Mouse (Mus musculus) stomach, embryonic 15.5 days (tissue): Measurements from ENCODE around the gene Alox12. TPM values are rescaled to one million over a fixed set of nuclear protein-coding genes. Genes with fewer than 3 reads are reported as not detected.
A peak's percentile ranks its signal among the peaks of the same experiment; 100 is the strongest.

Experiments
- ATAC-seq: fragments of 200-750 bp; cut with Nextera tagmentation; 2 replicates; pipeline ENCODE4 v1.8.0; 2017; ENCODE audit warnings: low read depth, moderate number of reproducible peaks, moderate TSS enrichment; ENCODE audit not compliant: insufficient read depth, low FRiP score
- H3K27ac ChIP-seq: fragments of 300-500 bp; sonication (generic); 2 replicates; pipeline ENCODE4 v1.5.1; 2015; ENCODE audit warnings: mild to moderate bottlenecking, inconsistent platforms
- H3K27me3 ChIP-seq: fragments of 300-500 bp; sonication (generic); replicated peaks from 2 replicates; pipeline ENCODE4 v1.6.1; 2015; ENCODE audit warnings: inconsistent platforms
- H3K36me3 ChIP-seq: fragments of 300-500 bp; sonication (generic); 2 replicates; pipeline ENCODE4 v1.6.1; 2015; ENCODE audit warnings: inconsistent platforms
- H3K4me1 ChIP-seq: fragments of 300-500 bp; sonication (generic); 2 replicates; pipeline ENCODE4 v1.6.1; 2015; ENCODE audit warnings: inconsistent platforms
- H3K4me2 ChIP-seq: fragments of 300-500 bp; sonication (generic); 2 replicates; pipeline ENCODE4 v1.6.1; 2015; ENCODE audit warnings: mild to moderate bottlenecking, inconsistent platforms
- H3K4me3 ChIP-seq: fragments of 300-500 bp; sonication (generic); replicated peaks from 2 replicates; pipeline ENCODE4 v1.5.1; 2015; ENCODE audit warnings: inconsistent platforms
- H3K9ac ChIP-seq: fragments of 300-500 bp; sonication (generic); 2 replicates; pipeline ENCODE4 v1.6.1; 2015; ENCODE audit warnings: inconsistent platforms
- H3K9me3 ChIP-seq: fragments of 300-500 bp; sonication (generic); 2 replicates; pipeline ENCODE4 v1.6.1; 2016; ENCODE audit warnings: inconsistent platforms
- WGBS: fragments of 180-500 bp; shearing (Covaris S2); methylation state at CpG from one replicate; pipeline ENCODE4 v1.1.7; 2015; 5-methylcytosine and 5-hydroxymethylcytosine counted together
- polyA plus RNA-seq: library from polyadenylated mRNA; unstranded; fragments of >200 nt; fragmentation: Nextera tagmentation; extraction: Ambion mirVana; gene quantifications from 2 replicates; pipeline ENCODE4 v1.2.1, GENCODE M21; 2015

Gene Alox12
- polyA plus RNA-seq, 1 experiment from 2014 or later, result 12.9 TPM

DNA sequence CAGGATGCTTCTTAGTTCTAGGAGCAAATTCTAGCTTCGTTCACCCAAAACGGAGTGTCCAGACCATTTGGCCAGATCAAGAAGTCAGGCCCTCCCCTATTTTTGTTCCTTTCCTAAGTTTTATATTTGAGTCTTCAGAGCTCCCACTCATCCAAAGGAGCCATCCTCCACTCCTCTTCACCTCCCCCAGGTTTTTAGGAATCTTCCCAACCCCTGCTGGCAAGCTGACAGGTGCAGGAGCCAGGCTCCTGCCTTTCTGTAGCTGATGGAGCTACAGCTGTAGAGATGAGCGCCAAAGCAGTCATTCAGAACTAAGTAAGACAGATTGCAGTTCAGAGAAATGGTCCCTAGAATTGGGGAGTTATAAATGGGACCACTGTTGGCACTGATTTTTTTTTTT lies 23.8 kb upstream of the Alox12 start:
- no peaks in the 10 kb centered on the region for H3K9me3 ChIP-seq
- 77% methylated on average over 3 of the region's 3 CpGs for WGBS
- H3K36me3 ChIP-seq, result no peaks in the 10 kb centered on the region
- no peak overlapping the region for H3K9ac ChIP-seq
- H3K4me2 ChIP-seq, result no peak overlapping the region
- no peaks in the 10 kb centered on the region for H3K4me1 ChIP-seq
- H3K27ac ChIP-seq, result no peak overlapping the region
- ATAC-seq, result no peak
- no peaks in the 10 kb centered on the region for H3K27me3 ChIP-seq
- no peak overlapping the region for H3K4me3 ChIP-seq

DNA sequence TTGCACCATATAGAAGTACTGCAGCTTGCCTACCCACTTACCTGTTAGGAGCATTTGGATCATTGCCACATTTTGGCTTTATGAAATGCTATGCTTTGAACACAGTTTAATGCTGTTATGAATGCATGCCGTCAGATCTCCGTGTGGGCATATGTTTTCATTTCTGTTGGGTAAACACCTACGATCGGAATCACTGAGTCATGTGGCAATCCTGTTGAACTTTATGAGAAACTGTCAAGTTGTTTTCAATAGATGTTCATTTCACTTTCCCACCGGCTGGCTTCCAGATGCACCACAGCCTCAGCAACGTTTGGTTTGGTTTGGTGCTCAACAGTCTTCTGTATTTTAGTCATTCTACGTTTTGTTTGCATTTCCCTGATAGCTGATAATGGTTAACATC lies 16.5 kb upstream of the Alox12 start:
- H3K27me3 ChIP-seq, result no peaks in the 10 kb centered on the region
- H3K9me3 ChIP-seq, result no peaks in the 10 kb centered on the region
- H3K4me2 ChIP-seq, result no peak overlapping the region
- no peaks in the 10 kb centered on the region for H3K4me1 ChIP-seq
- H3K9ac ChIP-seq, result no peak overlapping the region
- H3K27ac ChIP-seq, result no peak overlapping the region
- ATAC-seq, result no peak
- H3K36me3 ChIP-seq, result no peaks in the 10 kb centered on the region
- H3K4me3 ChIP-seq, result no peak overlapping the region
- 72% methylated on average over 7 of the region's 7 CpGs for WGBS

DNA sequence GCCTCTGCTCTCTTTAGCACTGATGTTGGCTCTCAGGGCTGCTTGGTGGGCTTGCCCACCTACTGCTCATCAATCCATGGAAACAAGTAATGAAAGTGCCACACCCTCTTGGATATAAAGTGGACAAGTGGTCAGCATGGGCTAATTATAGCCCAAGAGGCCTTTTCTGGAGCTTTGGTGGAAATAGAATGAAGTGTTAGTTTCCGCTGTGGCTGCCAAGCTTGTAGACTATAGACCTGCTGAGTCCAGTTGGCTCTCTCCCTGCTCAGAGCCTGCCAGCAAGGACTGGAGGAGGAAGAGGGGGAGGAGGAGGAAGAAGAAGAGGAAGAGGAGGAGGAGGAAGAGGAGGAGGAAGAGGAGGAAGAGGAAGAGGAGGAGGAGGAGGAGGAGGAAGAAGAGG lies 11.3 kb upstream of the Alox12 start:
- Histone ChIP-seq H3K9ac (no peak overlapping the region), H3K4me3 (no peak overlapping the region), H3K27me3 (no peaks in the 10 kb centered on the region), H3K4me2 (no peak overlapping the region), H3K9me3 (0 out of 2 replicates have a peak, but pooled peaks cover 2% of the 10 kb centered on the region), H3K4me1 (no peaks in the 10 kb centered on the region), H3K27ac (0 out of 2 replicates have a peak overlapping the region, but pooled peaks have one; percentile 45), H3K36me3 (no peaks in the 10 kb centered on the region)
- ATAC-seq, result no peak
- 82% methylated on average over 1 of the region's 1 CpGs for WGBS

DNA sequence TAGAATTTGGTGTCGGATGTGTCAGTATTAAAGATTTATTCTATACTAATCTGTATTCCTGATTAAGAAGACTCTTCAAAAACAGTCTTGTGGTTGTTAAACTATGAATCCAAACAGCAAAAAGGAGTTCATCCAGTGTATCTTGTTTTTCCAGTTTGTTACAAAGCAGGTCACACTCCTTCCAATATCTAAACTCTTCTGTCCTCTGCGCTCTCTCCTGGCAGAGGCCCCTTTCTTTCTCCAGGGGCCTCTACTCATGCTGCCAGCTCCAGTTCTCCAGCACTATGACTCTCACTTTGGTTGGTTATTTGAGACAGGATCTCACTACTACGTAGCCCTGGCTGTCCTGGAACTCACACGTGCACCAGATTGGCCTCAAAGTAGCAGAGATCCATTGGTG lies 10.7 kb upstream of the Alox12 start:
- Histone ChIP-seq H3K27me3 (no peaks in the 10 kb centered on the region), H3K4me2 (no peak overlapping the region), H3K27ac (peak overlapping the region; percentile 61; the same call in 1 of the 2 replicates), H3K9ac (no peak overlapping the region), H3K4me3 (no peak overlapping the region), H3K9me3 (0 out of 2 replicates have a peak, but pooled peaks cover 2% of the 10 kb centered on the region), H3K4me1 (no peaks in the 10 kb centered on the region), H3K36me3 (no peaks in the 10 kb centered on the region)
- ATAC-seq, result no peak
- WGBS, result 47% methylated on average over 4 of the region's 4 CpGs

DNA sequence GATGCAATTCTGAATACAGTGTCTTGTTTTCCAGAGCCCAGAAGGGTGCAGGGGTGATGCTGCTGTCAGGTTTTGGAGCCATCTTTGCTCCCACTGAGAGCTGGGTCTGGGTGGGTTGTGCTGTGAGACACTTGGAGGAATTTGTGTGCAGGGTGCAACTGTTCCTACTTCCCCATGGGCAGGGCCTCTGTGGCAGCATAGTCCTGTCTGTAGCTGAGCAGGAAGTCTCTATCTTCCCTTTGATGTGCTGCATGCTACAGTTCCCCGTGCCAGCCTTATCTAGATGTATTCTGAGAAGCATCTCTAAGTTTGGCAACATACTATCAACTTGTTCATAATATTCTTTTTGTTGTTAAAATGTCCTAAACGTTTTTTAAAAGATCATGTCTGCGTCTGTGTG lies 10.1 kb upstream of the Alox12 start:
- ATAC-seq, result no peak
- Histone ChIP-seq H3K4me2 (no peak overlapping the region), H3K4me1 (no peaks in the 10 kb centered on the region), H3K4me3 (no peak overlapping the region), H3K9ac (no peak overlapping the region), H3K27me3 (no peaks in the 10 kb centered on the region), H3K27ac (peak overlapping the region; percentile 61; the same call in 1 of the 2 replicates), H3K36me3 (no peaks in the 10 kb centered on the region), H3K9me3 (0 out of 2 replicates have a peak, but pooled peaks cover 2% of the 10 kb centered on the region)
- WGBS, result 37% methylated on average over 3 of the region's 3 CpGs

DNA sequence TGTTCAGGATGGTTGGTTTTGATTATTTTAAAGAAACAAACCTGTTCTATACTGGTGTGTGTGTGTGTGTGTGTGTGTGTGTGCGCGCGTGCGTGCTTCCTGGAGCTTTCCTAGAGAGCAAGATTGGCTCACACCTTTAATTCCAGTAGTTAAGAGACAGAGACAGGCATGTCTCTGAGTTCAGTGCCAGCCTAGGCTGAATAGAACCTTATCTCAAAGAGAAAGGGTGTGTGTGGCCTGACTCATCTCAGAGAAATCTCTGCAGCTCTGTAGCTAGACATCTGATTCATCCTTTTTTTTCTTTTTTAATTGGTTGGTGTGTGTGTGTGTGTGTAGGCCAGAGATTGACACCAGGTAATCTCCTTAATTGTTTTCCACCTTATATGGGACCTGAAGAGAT lies 3.9 kb upstream of the Alox12 start:
- 93% methylated on average over 4 of the region's 4 CpGs for WGBS
- Histone ChIP-seq H3K9me3 (0 out of 2 replicates have a peak, but pooled peaks cover 2% of the 10 kb centered on the region), H3K4me2 (no peak overlapping the region), H3K9ac (no peak overlapping the region), H3K4me1 (peaks cover 13% of the 10 kb centered on the region), H3K36me3 (no peaks in the 10 kb centered on the region), H3K4me3 (no peak overlapping the region), H3K27me3 (peaks cover 13% of the 10 kb centered on the region), H3K27ac (no peak overlapping the region)
- no peak for ATAC-seq

DNA sequence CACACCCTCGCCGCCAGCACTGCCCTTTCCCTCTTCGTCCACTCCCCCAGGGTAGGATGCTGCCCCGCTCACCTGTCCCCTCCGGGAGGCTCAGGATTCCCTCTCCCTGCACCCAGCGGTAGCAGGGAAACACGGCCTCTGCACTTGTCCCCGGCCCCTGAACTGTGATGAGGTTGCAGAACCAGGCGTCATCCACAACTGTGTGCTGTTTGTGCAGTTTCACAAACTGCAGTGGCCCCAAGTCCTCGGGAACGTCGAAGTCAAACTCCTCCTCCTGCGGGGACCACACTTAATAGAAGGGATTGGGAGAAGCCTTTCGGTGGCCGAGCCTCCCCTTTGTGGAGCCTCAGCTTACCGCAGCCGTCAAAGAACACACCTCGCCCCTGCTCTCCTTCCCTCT lies 816 bp downstream of the Alox12 start:
- peaks cover 15% of the 10 kb centered on the region for H3K4me1 ChIP-seq
- 5% methylated on average over 18 of the region's 18 CpGs for WGBS
- peak overlapping the region; percentile 40 for H3K4me3 ChIP-seq
- no peak overlapping the region for H3K27ac ChIP-seq
- no peaks in the 10 kb centered on the region for H3K36me3 ChIP-seq
- peak overlapping the region; percentile 61 for H3K4me2 ChIP-seq
- H3K9ac ChIP-seq, result no peak overlapping the region
- no peak for ATAC-seq
- peaks cover 27% of the 10 kb centered on the region for H3K27me3 ChIP-seq
- H3K9me3 ChIP-seq, result no peaks in the 10 kb centered on the region

DNA sequence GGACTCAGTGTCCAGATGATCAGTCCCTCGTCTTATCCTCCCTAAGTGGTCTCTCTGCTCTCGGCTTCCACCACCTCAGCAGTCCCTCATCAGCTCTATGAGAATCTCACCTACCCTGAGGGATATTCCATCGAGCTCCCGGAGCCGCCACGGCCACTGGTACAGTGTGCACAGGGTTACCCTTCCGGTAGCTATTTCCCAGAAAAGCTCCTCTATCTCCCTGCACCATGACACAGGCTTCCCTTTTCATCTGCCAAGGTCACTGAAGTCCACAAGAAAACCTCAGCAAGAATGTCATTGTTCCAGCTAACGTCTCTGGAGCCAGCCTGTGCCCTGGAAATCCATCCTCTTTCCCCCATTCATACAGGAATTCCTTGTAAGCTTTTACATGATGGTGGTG lies 3.3 kb downstream of the Alox12 start:
- ATAC-seq, result no peak
- 75% methylated on average over 8 of the region's 8 CpGs for WGBS
- Histone ChIP-seq H3K4me2 (no peak overlapping the region), H3K9ac (no peak overlapping the region), H3K4me1 (peaks cover 15% of the 10 kb centered on the region), H3K27me3 (peaks cover 27% of the 10 kb centered on the region), H3K27ac (no peak overlapping the region), H3K36me3 (no peaks in the 10 kb centered on the region), H3K4me3 (no peak overlapping the region), H3K9me3 (no peaks in the 10 kb centered on the region)

DNA sequence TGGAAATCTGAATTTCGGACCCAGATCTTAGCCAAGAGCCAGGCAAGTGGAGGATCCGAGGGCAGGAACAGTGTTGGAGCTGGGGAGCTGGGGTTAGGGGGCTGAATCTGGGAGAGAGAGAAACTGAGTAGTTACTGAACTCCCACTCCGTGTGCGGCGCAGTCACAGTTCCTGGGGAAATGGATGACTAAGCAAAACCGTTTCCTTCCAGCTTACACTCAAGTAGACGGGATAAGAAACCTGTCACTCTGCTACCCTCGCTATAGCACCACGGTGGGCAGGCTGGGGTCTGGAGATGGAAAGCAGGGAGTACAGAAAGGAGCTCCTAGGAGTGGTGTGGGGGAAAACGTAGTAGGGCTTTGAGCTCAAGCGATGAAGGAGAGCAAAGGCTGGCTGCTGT lies 5.0 kb downstream of the Alox12 start:
- H3K4me1 ChIP-seq, result peaks cover 13% of the 10 kb centered on the region
- no peak for ATAC-seq
- H3K9ac ChIP-seq, result no peak overlapping the region
- no peak overlapping the region for H3K4me3 ChIP-seq
- no peaks in the 10 kb centered on the region for H3K9me3 ChIP-seq
- H3K4me2 ChIP-seq, result no peak overlapping the region
- no peaks in the 10 kb centered on the region for H3K36me3 ChIP-seq
- WGBS, result 65% methylated on average over 11 of the region's 11 CpGs
- H3K27me3 ChIP-seq, result peaks cover 24% of the 10 kb centered on the region
- no peak overlapping the region for H3K27ac ChIP-seq

DNA sequence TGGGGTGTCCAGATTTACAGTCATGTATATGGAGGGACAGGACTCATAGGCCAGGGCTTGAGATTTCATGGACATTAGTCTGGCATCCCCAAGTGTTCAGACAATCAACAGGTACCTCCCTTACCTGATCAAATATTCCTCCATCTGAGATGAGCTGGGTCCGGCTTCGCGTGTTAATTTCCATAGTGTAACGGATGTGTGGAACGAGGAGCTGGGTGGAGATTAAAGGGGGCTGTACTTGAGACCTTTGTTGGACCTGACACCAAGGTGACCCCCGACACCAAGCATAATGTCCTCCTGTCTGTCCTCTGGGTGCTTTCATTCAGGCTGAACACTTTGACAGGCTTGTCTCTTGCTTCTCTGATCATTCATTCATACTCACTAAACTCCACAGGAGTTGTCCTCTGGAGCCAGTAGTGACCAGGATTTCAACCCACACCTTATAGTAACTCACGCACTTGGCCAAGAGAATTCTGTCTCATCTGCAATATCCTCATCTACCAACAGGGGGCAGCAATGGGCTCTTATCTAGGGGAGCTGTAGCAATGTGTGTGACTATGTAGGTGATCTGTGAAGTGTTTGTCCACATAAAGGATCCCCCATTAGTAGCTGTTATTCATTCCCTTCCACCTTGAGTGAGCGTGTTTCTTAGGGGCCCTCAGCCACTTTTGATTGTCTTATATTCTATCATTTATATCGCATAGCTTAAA lies 7.9 kb downstream of the Alox12 start:
- H3K36me3 ChIP-seq, result no peaks in the 10 kb centered on the region
- 48% methylated on average over 9 of the region's 9 CpGs for WGBS
- H3K9me3 ChIP-seq, result no peaks in the 10 kb centered on the region
- H3K27ac ChIP-seq, result no peak overlapping the region
- H3K4me1 ChIP-seq, result no peaks in the 10 kb centered on the region
- no peak for ATAC-seq
- H3K4me2 ChIP-seq, result no peak overlapping the region
- peaks cover 4% of the 10 kb centered on the region for H3K27me3 ChIP-seq
- no peak overlapping the region for H3K4me3 ChIP-seq
- no peak overlapping the region for H3K9ac ChIP-seq

DNA sequence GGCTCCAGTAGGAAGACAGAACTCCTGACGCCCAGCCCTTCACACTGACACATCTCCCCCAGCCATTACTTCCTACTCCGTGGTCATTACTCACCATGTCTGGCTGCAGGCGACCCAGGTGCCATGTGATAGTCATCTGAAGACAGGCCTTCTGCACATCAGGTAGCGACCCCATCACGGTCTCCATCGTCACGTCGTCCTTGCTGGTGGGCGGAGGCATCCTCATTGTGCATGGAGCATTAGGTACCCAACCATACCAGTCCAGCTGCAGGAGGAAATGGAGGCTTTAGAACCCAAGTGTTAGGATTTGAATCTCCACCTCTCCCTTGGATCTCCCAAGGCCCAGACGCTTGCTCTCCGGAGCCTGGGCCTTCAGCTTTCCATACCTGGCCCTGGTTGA lies 12.6 kb downstream of the Alox12 start:
- no peak overlapping the region for H3K27ac ChIP-seq
- 0 out of 2 replicates have a peak, but pooled peaks cover 4% of the 10 kb centered on the region for H3K27me3 ChIP-seq
- 64% methylated on average over 11 of the region's 11 CpGs for WGBS
- no peaks in the 10 kb centered on the region for H3K9me3 ChIP-seq
- no peak overlapping the region for H3K4me2 ChIP-seq
- H3K4me1 ChIP-seq, result peaks cover 12% of the 10 kb centered on the region; the same call in 1 of the 2 replicates
- H3K4me3 ChIP-seq, result no peak overlapping the region
- no peak for ATAC-seq
- no peaks in the 10 kb centered on the region for H3K36me3 ChIP-seq
- no peak overlapping the region for H3K9ac ChIP-seq

DNA sequence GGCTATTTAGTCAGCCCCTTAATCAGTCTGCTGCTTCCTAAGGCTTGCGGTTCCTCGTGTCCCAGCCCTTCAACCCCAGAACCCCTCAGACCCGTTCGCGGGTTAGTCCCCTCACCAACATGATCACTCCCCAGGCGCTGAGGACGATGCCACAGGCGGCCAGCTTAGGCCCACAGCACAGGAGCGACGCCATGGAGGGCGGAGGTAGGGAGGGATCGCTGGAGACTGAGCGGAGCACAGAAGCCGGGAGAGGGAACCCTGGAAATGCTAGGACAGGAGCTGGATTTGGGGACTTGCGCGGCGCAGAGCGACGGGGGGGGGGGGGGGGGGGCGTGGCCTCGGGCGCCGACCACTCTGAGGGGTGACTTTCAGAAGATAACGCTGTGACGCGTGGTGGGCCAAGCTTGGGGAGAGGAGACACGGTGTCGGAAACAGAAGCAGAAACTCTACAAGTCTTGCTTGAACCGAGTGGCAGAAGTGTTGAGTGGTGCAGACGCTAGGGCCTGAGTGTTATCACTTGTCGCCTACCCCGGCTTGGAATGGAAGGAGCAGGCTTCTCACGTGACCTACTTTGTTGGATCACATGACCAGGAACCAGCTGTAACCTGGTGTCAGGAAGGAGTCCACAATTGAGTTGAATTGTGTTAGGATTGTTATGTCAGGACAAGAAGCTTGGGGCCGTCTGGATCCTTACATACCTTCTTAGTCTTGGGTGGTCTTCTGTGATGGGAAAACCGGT lies 15.4 kb downstream of the Alox12 start, which contains the start of the genes Gm21988 and Rnasek:
TSS of gene Gm21988 (minus strand) at position 290 of the 739 bp plus-strand sequence.
TSS of gene Rnasek (minus strand) at position 302 of the 739 bp plus-strand sequence.
- ATAC-seq, result peak; percentile 16
- peaks cover 23% of the 10 kb centered on the region for H3K4me1 ChIP-seq
- H3K9me3 ChIP-seq, result no peaks in the 10 kb centered on the region
- H3K9ac ChIP-seq, result peak within 1 kb of the TSS; percentile 77
- 0 out of 2 replicates have a peak, but pooled peaks cover 6% of the 10 kb centered on the region for H3K36me3 ChIP-seq
- no peaks in the 10 kb centered on the region for H3K27me3 ChIP-seq
- under 1% methylated on average over 30 of the region's 35 CpGs for WGBS
- peak within 1 kb of the TSS; percentile 78 for H3K4me2 ChIP-seq
- peak within 1 kb of the TSS; percentile 90 for H3K27ac ChIP-seq
- peak within 1 kb of the TSS; percentile 96 for H3K4me3 ChIP-seq
